ENCODE assay signal across 16 mouse cellular contexts in the genomic region with DNA sequence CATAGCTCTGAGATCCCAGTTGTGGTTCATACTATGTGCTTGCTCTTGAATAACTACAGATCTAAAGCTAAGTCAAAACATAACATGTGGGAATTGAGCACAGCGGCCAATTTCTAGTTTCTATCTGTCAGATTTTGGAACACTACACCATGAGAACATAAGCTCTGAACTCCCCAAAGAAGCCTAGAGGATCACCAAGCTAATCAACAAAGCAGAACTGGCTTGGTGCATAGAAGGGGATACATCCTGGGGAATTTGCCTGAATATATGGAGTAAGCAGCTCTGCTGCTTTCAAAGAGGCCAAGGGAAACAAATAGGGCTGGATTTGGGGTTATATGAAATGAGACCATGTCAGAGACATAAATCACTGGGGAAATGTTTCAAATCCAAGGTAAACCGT.
DNase-seq lines count a peak whose midpoint lies in the region; ATAC-seq and TF ChIP-seq lines count a peak whose summit lies in the region.
"Had no signal": no experiment of that assay in that cellular context is flagged by ENCODE, and none has a peak within 500 bp of the region (broad histone marks: within the 10 kb centered on the region; RNA-seq: fewer than 3 reads in every experiment).

No protein-coding gene starts in this region.

- DNase-seq in adrenal gland, adult 2 months: peak; percentile 43
- DNase-seq in adrenal gland, postnatal 25 days: no peak
- DNase-seq in limb, embryonic 14.5 days (ENCODE audit: low spot score): peak; percentile 12
- no peak for DNase-seq in limb, embryonic 10.5 days (ENCODE audit: low spot score)
- DNase-seq in kidney, postnatal 25 days: no peak
- no peak for DNase-seq in spleen, postnatal 14 days (ENCODE audit: low spot score in 2 of 2)
- DNase-seq: cerebellum, adult 11-12 months; cerebellum, adult 9-10 months; cerebellum, postnatal 25 days; gastrocnemius, postnatal 36 days; heart, adult 11 months; heart, postnatal 36 days had no signal

- H3K4me1 ChIP-seq in limb, embryonic 14.5 days (ENCODE audit: control insufficient read depth, insufficient read depth, low read length): no peaks in the 10 kb centered on the region
- no peaks in the 10 kb centered on the region for H3K4me1 ChIP-seq in limb, embryonic 10.5 days
- no peaks in the 10 kb centered on the region for H3K4me1 ChIP-seq in stomach, embryonic 16.5 days (ENCODE audit: control insufficient read depth, insufficient read depth, low read length)
- H3K4me1 ChIP-seq: forebrain, embryonic 15.5 days; heart, embryonic 13.5 days; hindbrain, embryonic 15.5 days had no signal

- no peak for ATAC-seq in limb, embryonic 14.5 days (ENCODE audit: low FRiP score, low read depth)
- ATAC-seq in stomach, embryonic 16.5 days (ENCODE audit: insufficient read depth, low FRiP score): peak; percentile 60; the same call in 1 of the 2 replicates
- ATAC-seq: forebrain, embryonic 15.5 days had no signal

- H3K4me3 ChIP-seq in limb, embryonic 14.5 days (replicated peaks; ENCODE audit: low read length): no peak overlapping the region
- H3K4me3 ChIP-seq in limb, embryonic 10.5 days: no peak overlapping the region
- no peak overlapping the region for H3K4me3 ChIP-seq in stomach, embryonic 16.5 days (replicated peaks; ENCODE audit: low read length)
- H3K4me3 ChIP-seq: forebrain, embryonic 15.5 days; heart, embryonic 13.5 days; hindbrain, embryonic 15.5 days had no signal

- TF ChIP-seq POLR2A in limb, embryonic 14.5 days (IDR thresholded peaks at IDR 0.05; ENCODE audit: borderline replicate concordance, extremely low read depth, insufficient read depth, insufficient read length): no peak

- H3K9me3 ChIP-seq in limb, embryonic 14.5 days (ENCODE audit: control insufficient read depth, low read length): no peaks in the 10 kb centered on the region
- H3K9me3 ChIP-seq in limb, embryonic 10.5 days (replicated peaks): no peaks in the 10 kb centered on the region
- H3K9me3 ChIP-seq in stomach, embryonic 16.5 days (replicated peaks; ENCODE audit: control insufficient read depth, low read length): no peaks in the 10 kb centered on the region
- H3K9me3 ChIP-seq: forebrain, embryonic 15.5 days; heart, embryonic 13.5 days; hindbrain, embryonic 15.5 days had no signal

- H3K36me3 ChIP-seq in limb, embryonic 14.5 days (ENCODE audit: control insufficient read depth, insufficient read depth, low read length): no peaks in the 10 kb centered on the region
- H3K36me3 ChIP-seq in limb, embryonic 10.5 days: no peaks in the 10 kb centered on the region
- H3K36me3 ChIP-seq in stomach, embryonic 16.5 days (ENCODE audit: control insufficient read depth, insufficient read depth, low read length): no peaks in the 10 kb centered on the region
- H3K36me3 ChIP-seq: forebrain, embryonic 15.5 days; heart, embryonic 13.5 days; hindbrain, embryonic 15.5 days had no signal

- H3K4me2 ChIP-seq in limb, embryonic 14.5 days (replicated peaks; ENCODE audit: low read depth, low read length, severe bottlenecking): no peak overlapping the region
- H3K4me2 ChIP-seq in stomach, embryonic 16.5 days (ENCODE audit: low read depth, low read length): no peak overlapping the region
- H3K4me2 ChIP-seq: forebrain, embryonic 15.5 days; heart, embryonic 13.5 days; hindbrain, embryonic 15.5 days had no signal

- H3K9ac ChIP-seq in limb, embryonic 14.5 days (ENCODE audit: low read depth, low read length, severe bottlenecking): no peak overlapping the region
- no peak overlapping the region for H3K9ac ChIP-seq in stomach, embryonic 16.5 days (ENCODE audit: low read length)
- H3K9ac ChIP-seq: forebrain, embryonic 15.5 days; heart, embryonic 13.5 days; hindbrain, embryonic 15.5 days had no signal

- WGBS in limb, embryonic 14.5 days: 63% methylated on average over 2 of the region's 2 CpGs
- WGBS in limb, embryonic 10.5 days: 82% methylated on average over 2 of the region's 2 CpGs
- 54% methylated on average over 2 of the region's 2 CpGs for WGBS in stomach, embryonic 16.5 days

- no peaks in the 10 kb centered on the region for H3K27me3 ChIP-seq in limb, embryonic 14.5 days (ENCODE audit: control insufficient read depth, insufficient read depth, low read length)
- no peaks in the 10 kb centered on the region for H3K27me3 ChIP-seq in limb, embryonic 10.5 days (ENCODE audit: low read depth, poor library complexity, severe bottlenecking)
- no peaks in the 10 kb centered on the region for H3K27me3 ChIP-seq in stomach, embryonic 16.5 days (ENCODE audit: control insufficient read depth, insufficient read depth, low read length)
- H3K27me3 ChIP-seq: forebrain, embryonic 15.5 days; heart, embryonic 13.5 days; hindbrain, embryonic 15.5 days had no signal

- H3K27ac ChIP-seq in limb, embryonic 14.5 days (replicated peaks; ENCODE audit: low read depth, low read length): no peak overlapping the region
- no peak overlapping the region for H3K27ac ChIP-seq in limb, embryonic 10.5 days
- peak overlapping the region; percentile 40 for H3K27ac ChIP-seq in stomach, embryonic 16.5 days (ENCODE audit: low read length)
- H3K27ac ChIP-seq: forebrain, embryonic 15.5 days; heart, embryonic 13.5 days; hindbrain, embryonic 15.5 days had no signal

Comparison
In these comparisons a context has a peak if more than half of its experiments do, and no peak if none do; other contexts are left out.
1. DNase-seq: peak in adrenal gland, adult 2 months (single experiment) and limb, embryonic 14.5 days (single experiment); none in adrenal gland, postnatal 25 days (single experiment), limb, embryonic 10.5 days (single experiment), kidney, postnatal 25 days (0 of 2) and spleen, postnatal 14 days (0 of 2).